Comparison of ENCODE assay signal across 18 mouse cellular contexts in the genomic region with DNA sequence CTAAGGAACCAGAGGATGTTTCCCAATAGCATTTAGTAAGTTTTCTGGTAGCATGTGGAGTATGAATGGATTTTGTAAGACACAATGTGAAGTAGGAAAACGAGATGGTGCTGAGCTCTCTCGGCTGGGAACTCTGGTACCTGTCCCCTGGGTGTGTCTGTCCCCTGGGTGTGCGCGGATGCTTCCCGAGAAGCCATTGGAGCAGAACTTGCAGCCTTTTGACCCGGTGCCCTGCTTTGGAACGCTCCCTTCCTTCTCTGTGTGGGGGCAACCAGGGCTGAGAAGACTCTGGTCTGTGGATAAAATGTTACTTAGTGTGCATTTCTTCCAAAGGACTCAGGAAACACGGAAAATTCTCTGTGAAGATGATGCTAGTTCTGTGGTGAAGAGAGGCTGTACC.
"Had no signal": no experiment of that assay in that cellular context is flagged by ENCODE, and none has a peak within 500 bp of the region (broad histone marks: within the 10 kb centered on the region; RNA-seq: fewer than 3 reads in every experiment).

No protein-coding gene starts in this region.

- H3K27ac ChIP-seq: heart, embryonic 13.5 days; heart, embryonic 15.5 days; hindbrain, embryonic 13.5 days; hindbrain, embryonic 15.5 days; hindbrain, postnatal 0 days; limb, embryonic 13.5 days; limb, embryonic 15.5 days; liver, embryonic 12.5 days; liver, embryonic 14.5 days had no signal

- H3K4me1 ChIP-seq: heart, embryonic 13.5 days; heart, embryonic 15.5 days; hindbrain, embryonic 13.5 days; hindbrain, embryonic 15.5 days; liver, embryonic 12.5 days had no signal

- H3K4me3 ChIP-seq: heart, embryonic 13.5 days; heart, embryonic 15.5 days; hindbrain, embryonic 13.5 days; hindbrain, embryonic 15.5 days; limb, embryonic 13.5 days; limb, embryonic 15.5 days; liver, embryonic 12.5 days had no signal

- H3K36me3 ChIP-seq: heart, embryonic 13.5 days; heart, embryonic 15.5 days; hindbrain, embryonic 13.5 days; hindbrain, embryonic 15.5 days; limb, embryonic 13.5 days; limb, embryonic 15.5 days; liver, embryonic 12.5 days had no signal

- DNase-seq: forebrain, postnatal 0 days; gastrocnemius, postnatal 14 days; gastrocnemius, postnatal 36 days; heart, adult 18-20 months; heart, postnatal 36 days; kidney, adult 11 months; layer of hippocampus, adult 9-11 months; layer of hippocampus, postnatal 36 days; left cerebral cortex, postnatal 4 days had no signal

- H3K27me3 ChIP-seq: hindbrain, embryonic 15.5 days; liver, embryonic 12.5 days had no signal
